Mouse (Mus musculus): ENCODE results near the gene Lrtm2.

GRCm38 (mm10) chr6:119313096-119313495 lies 17.5 kb downstream of the Lrtm2 start:
- TF ChIP-seq CTCF (IDR thresholded peaks at IDR 0.05; ENCODE audit: low read depth, low read length) (no peak), POLR2A (IDR thresholded peaks at IDR 0.05; ENCODE audit: extremely low read depth, insufficient read depth, low read length) (no peak)
